Mouse (Mus musculus) erythroblast, embryonic 14.5 days (primary cell): ENCODE results near the gene Mapt.

Experiments
- GATA1 ChIP-seq: IDR thresholded peaks from 2 replicates; pipeline ENCODE4 v1.6.1; 2012; ENCODE audit warnings: low read length, inconsistent platforms, mixed read lengths
- TAL1 ChIP-seq: IDR thresholded peaks from 3 replicates; pipeline ENCODE4 v1.6.1; 2012; ENCODE audit warnings: low read length, inconsistent platforms, mixed read lengths

DNA sequence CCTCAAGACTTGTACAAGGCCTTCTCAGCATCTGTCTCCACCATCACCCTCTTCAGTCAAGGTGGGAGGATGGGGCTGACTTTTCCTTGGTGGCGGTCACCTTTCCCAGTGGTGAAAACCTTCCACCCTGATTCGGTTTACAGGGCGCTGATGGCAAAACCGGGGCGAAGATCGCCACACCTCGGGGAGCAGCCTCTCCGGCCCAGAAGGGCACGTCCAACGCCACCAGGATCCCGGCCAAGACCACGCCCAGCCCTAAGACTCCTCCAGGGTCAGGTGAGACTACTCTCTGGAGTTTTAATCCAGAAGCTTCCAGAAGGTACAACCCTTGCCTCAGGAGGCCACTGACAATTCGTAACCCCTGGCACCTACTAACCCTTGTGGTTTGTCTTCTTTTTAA, 75.3 kb downstream of the Mapt start:
- TF ChIP-seq GATA1 (no peak), TAL1 (no peak)
